Mouse (Mus musculus): ENCODE results near the gene Wnt1. TPM values are rescaled to one million over a fixed set of nuclear protein-coding genes. Genes with fewer than 3 reads are reported as not detected.

Gene Wnt1
- total RNA-seq (2023): not detected in 4 replicates

DNA sequence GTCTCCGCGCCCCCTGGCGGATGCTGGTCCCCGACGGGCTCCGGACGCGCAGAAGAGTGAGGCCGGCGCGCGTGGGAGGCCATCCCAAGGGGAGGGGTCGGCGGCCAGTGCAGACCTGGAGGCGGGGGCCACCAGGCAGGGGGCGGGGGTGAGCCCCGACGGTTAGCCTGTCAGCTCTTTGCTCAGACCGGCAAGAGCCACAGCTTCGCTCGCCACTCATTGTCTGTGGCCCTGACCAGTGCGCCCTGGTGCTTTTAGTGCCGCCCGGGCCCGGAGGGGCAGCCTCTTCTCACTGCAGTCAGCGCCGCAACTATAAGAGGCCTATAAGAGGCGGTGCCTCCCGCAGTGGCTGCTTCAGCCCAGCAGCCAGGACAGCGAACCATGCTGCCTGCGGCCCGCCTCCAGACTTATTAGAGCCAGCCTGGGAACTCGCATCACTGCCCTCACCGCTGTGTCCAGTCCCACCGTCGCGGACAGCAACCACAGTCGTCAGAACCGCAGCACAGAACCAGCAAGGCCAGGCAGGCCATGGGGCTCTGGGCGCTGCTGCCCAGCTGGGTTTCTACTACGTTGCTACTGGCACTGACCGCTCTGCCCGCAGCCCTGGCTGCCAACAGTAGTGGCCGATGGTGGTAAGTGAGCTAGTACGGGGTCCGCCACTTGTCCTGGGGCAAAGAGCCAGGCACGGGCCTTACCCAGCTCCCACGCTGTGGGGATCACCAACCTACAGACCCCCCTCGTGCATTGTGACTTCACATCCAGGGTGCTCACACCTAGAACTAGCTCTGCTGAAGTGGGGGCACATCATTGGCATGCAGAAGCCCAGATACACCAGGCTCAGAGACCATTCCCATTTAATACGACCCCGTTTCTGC, at the start of gene Wnt1:
Gene Wnt1, plus strand, starts transcription at position 197 of the 875 bp plus-strand sequence.

GRCm38 (mm10) chr15:98762670-98763529, 26.8 kb upstream of the Wnt1 start, which contains the start of gene Arf3:
TSS of gene Arf3 (minus strand) at chr15:98763214.

DNA sequence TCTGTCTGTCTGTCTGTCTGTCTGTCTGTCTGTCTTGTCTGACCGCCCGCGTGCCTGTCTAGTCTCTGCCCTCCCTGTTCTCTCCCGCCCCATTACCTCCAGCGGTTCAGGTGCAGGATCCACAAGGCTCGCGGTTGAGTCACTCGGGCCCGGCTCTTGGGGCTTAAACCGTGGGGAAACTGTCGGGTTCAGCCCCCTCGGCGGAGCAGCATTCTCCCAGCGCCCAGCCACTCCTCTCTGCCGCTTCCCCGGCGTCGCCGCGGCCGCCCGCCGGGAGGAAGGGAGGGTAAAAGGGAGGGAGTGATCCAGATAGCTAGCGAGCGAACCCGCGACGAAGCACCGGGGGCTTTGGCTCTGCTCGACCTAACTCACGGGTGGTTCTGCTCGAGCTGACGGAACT, 11.9 kb upstream of the Wnt1 start, which contains the start of gene Wnt10b:
Gene Wnt10b, minus strand, starts transcription at position 389 of the 400 bp plus-strand sequence.

DNA sequence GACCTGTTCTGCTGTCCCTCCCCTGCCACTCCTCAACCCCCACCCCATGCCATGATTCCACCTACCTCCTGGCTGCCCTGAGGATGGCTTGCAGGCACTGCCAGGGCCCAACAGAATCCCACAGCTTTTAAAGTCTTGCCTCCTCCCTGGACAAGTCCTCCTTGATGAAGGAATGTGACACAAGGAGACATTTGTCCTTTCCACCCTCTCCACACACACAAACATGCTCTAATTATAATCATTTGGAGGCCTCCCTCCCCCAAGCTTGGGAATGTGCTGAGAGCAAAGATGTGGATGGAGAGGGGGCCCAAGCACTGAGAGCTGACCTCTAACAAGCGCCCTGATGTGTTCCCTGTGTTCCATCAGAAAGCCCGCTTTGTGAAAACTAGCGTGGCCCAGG, 19.7 kb downstream of the Wnt1 start, which contains the start of gene Ddn:
Gene Ddn, minus strand, starts transcription at position 101 of the 400 bp plus-strand sequence.

GRCm38 (mm10) chr15:98830736-98831683, 41.4 kb downstream of the Wnt1 start, which contains the start of gene Prkag1:
TSS of gene Prkag1 (minus strand) at chr15:98831521.

Other genes starting within 250 kb of the Wnt1 start
- gene Ccnt1, start 218.9 kb upstream of the Wnt1 start, total RNA-seq (2023): 168 to 178 TPM (median 175 TPM) in 4 replicates
- not detected in 4 replicates for gene 4930415O20Rik, start 218.9 kb upstream of the Wnt1 start, total RNA-seq (2023)
- 0.88 to 3.3 TPM (median 1.6 TPM) in 4 replicates for gene Adcy6, start 179.8 kb upstream of the Wnt1 start, total RNA-seq (2023)
- not detected in 4 replicates for gene Cacnb3, start 159.0 kb upstream of the Wnt1 start, total RNA-seq (2023)
- 129 to 153 TPM (median 138 TPM) in 4 replicates for gene Ddx23, start 127.0 kb upstream of the Wnt1 start, total RNA-seq (2023)
- 0.37 TPM in 1 of 4 replicates, not detected in the others for gene Rnd1, start 112.4 kb upstream of the Wnt1 start, total RNA-seq (2023)
- gene Ccdc65, start 81.7 kb upstream of the Wnt1 start, total RNA-seq (2023): not detected in 4 replicates
- 11.9 to 19.8 TPM (median 16.6 TPM) in 4 replicates for gene Fkbp11, start 61.7 kb upstream of the Wnt1 start, total RNA-seq (2023)
- 73.5 to 82.7 TPM (median 76.8 TPM) in 4 replicates for gene Arf3, start 26.6 kb upstream of the Wnt1 start, total RNA-seq (2023)
- 1.2 to 1.7 TPM (median 1.2 TPM) in 4 replicates for gene Wnt10b, start 11.7 kb upstream of the Wnt1 start, total RNA-seq (2023)
- gene Ddn, start 19.6 kb downstream of the Wnt1 start, total RNA-seq (2023): 0.30 to 0.75 TPM (median 0.51 TPM) in 4 replicates
- gene Prkag1, start 41.7 kb downstream of the Wnt1 start, total RNA-seq (2023): 76.4 to 85.2 TPM (median 81.4 TPM) in 4 replicates
- 186 to 196 TPM (median 194 TPM) in 4 replicates for gene Kmt2d, start 81.3 kb downstream of the Wnt1 start, total RNA-seq (2023)
- 14.3 to 22.0 TPM (median 18.0 TPM) in 4 replicates for gene Rhebl1, start 104.7 kb downstream of the Wnt1 start, total RNA-seq (2023)
- gene Dhh, start 108.7 kb downstream of the Wnt1 start, total RNA-seq (2023): not detected in 4 replicates
- 238 to 253 TPM (median 250 TPM) in 4 replicates for gene Lmbr1l, start 128.4 kb downstream of the Wnt1 start, total RNA-seq (2023)
- 132 to 163 TPM (median 139 TPM) in 4 replicates for gene Tuba1b, start 144.7 kb downstream of the Wnt1 start, total RNA-seq (2023)
- gene Gm49450, start 163.7 kb downstream of the Wnt1 start, total RNA-seq (2023): not detected in 4 replicates
- gene Tuba1a, start 163.8 kb downstream of the Wnt1 start, total RNA-seq (2023): 142 to 160 TPM (median 148 TPM) in 4 replicates
- 75.1 to 81.7 TPM (median 78.6 TPM) in 4 replicates for gene Tuba1c, start 240.0 kb downstream of the Wnt1 start, total RNA-seq (2023)

All from B cell, adult 62 days (primary cell).